Mouse (Mus musculus): ENCODE results near the gene Cacng1. TPM values are rescaled to one million over a fixed set of nuclear protein-coding genes. Genes with fewer than 3 reads are reported as not detected.

Cacng1 gene
- total and polyA plus RNA-seq, 3 experiments: 0.04 TPM; not detected in 2

DNA sequence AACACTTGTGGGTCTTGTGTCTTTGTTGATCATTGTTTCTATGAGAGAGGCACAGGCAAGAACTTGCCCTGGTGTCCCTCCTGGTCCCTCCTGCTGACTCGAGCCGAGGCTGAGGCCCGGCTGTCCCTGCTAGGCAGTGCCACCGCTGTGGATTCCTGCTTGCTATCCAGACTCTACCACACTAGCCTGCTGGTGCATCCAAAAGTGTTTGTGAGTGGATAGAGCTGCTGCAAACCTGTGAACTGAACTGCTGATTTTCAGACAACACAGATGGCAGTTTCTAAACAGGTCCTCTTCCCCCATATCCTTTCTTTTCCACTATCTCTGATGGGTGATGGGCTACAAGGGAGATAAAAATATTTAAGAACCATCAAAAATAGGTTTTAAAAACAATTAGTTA is 60.8 kb downstream of the Cacng1 start:
- Histone ChIP-seq H3K4me3 (ENCODE audit: low read depth, low read length) (no peak overlapping the region), H3K9me3 (replicated peaks) (no peaks in the 10 kb centered on the region), H3K27me3 (ENCODE audit: insufficient read depth, low read length) (no peaks in the 10 kb centered on the region), H3K4me1 (ENCODE audit: insufficient read depth, low read depth, low read length) (no peaks in the 10 kb centered on the region), H3K36me3 (replicated peaks) (peaks cover 86% of the 10 kb centered on the region)
- TF ChIP-seq POLR2AphosphoS5 (IDR thresholded peaks at IDR 0.05; ENCODE audit: insufficient replicate concordance, low read depth, low read length) (no peak), CTCF (IDR thresholded peaks at IDR 0.05; ENCODE audit: low read depth, low read length) (no peak), GATA2 (IDR thresholded peaks at IDR 0.05; ENCODE audit: borderline replicate concordance, low read depth, low read length) (no peak), TAL1 (conservative IDR thresholded peaks at IDR 0.05; ENCODE audit: low read depth, low read length) (no peak), GATA1 (IDR thresholded peaks at IDR 0.05; ENCODE audit: borderline replicate concordance, low read length) (no peak)
- no peak for ATAC-seq (ENCODE audit: extremely low read depth, insufficient number of reproducible peaks, low FRiP score, poor library complexity, severe bottlenecking)
- DNase-seq (ENCODE audit: low spot score): no peak

Other genes with a start within 250 kb of the Cacng1 start
- 53.5 and 54.8 TPM in 2 replicates for gene Pitpnc1, start 245.8 kb downstream of the Cacng1 start, total RNA-seq (2014; fragmentation: Nextera tagmentation)
- 27.9 and 31.5 TPM in 2 replicates for gene Pitpnc1, start 245.8 kb downstream of the Cacng1 start, total RNA-seq (2017)
- gene Pitpnc1, start 245.8 kb downstream of the Cacng1 start, polyA plus RNA-seq (2012): 9.9 and 10.1 TPM in 2 replicates
- gene Psmd12, start 237.0 kb downstream of the Cacng1 start, total RNA-seq (2014; fragmentation: Nextera tagmentation): 77.4 and 90.2 TPM in 2 replicates
- gene Psmd12, start 237.0 kb downstream of the Cacng1 start, total RNA-seq (2017): 116 and 121 TPM in 2 replicates
- gene Psmd12, start 237.0 kb downstream of the Cacng1 start, polyA plus RNA-seq (2012): 31.4 and 39.1 TPM in 2 replicates
- gene Helz, start 168.6 kb downstream of the Cacng1 start, total RNA-seq (2014; fragmentation: Nextera tagmentation): 63.5 and 92.8 TPM in 2 replicates
- gene Helz, start 168.6 kb downstream of the Cacng1 start, total RNA-seq (2017): 21.7 and 23.8 TPM in 2 replicates
- 97.3 and 114 TPM in 2 replicates for gene Helz, start 168.6 kb downstream of the Cacng1 start, polyA plus RNA-seq (2012)
- not detected in 2 replicates for gene Cacng4, start 78.0 kb upstream of the Cacng1 start, total RNA-seq (2014; fragmentation: Nextera tagmentation)
- 0.11 TPM in 1 of 2 replicates, not detected in the other for gene Cacng4, start 78.0 kb upstream of the Cacng1 start, total RNA-seq (2017)
- gene Cacng4, start 78.0 kb upstream of the Cacng1 start, polyA plus RNA-seq (2012): not detected in 2 replicates
- not detected in 2 replicates for gene Cacng5, start 198.5 kb upstream of the Cacng1 start, total RNA-seq (2014; fragmentation: Nextera tagmentation)
- gene Cacng5, start 198.5 kb upstream of the Cacng1 start, total RNA-seq (2017): 0.06 TPM in 1 of 2 replicates, not detected in the other
- not detected in 2 replicates for gene Cacng5, start 198.5 kb upstream of the Cacng1 start, polyA plus RNA-seq (2012)

Measured in G1E (cell line).